Comparison of ENCODE assay signal across 13 mouse cellular contexts in genomic region chr4:87936326-87936725, GRCm38 (mm10).
DNase-seq lines count a peak whose midpoint lies in the region; ATAC-seq lines count a peak whose summit lies in the region.
"Had no signal": no experiment of that assay in that cellular context is flagged by ENCODE, and none has a peak within 500 bp of the region (broad histone marks: within the 10 kb centered on the region; RNA-seq: fewer than 3 reads in every experiment).

No protein-coding gene starts in this region.

- no peaks in the 10 kb centered on the region for H3K9me3 ChIP-seq in kidney, embryonic 16.5 days (ENCODE audit: low read length)
- no peaks in the 10 kb centered on the region for H3K9me3 ChIP-seq in forebrain, embryonic 11.5 days (ENCODE audit: control insufficient read depth, low read length)
- H3K9me3 ChIP-seq: limb, embryonic 10.5 days; midbrain, embryonic 10.5 days had no signal

- H3K4me1 ChIP-seq in kidney, embryonic 16.5 days (ENCODE audit: insufficient read depth, low read length) = peaks cover 13% of the 10 kb centered on the region
- H3K4me1 ChIP-seq in forebrain, embryonic 11.5 days (replicated peaks; ENCODE audit: control insufficient read depth, insufficient read depth, low read length) = no peaks in the 10 kb centered on the region
- H3K4me1 ChIP-seq: limb, embryonic 10.5 days; midbrain, embryonic 10.5 days had no signal

- no peak overlapping the region for H3K4me2 ChIP-seq in kidney, embryonic 16.5 days (replicated peaks; ENCODE audit: low read depth, low read length)
- no peak overlapping the region for H3K4me2 ChIP-seq in forebrain, embryonic 11.5 days (ENCODE audit: low read depth, low read length, severe bottlenecking)

- DNase-seq in kidney, adult 11 months = peak; percentile 17
- peak; percentile 16 for DNase-seq in CD4-positive, CD25-positive, alpha-beta regulatory T cell, adult 2 months (ENCODE audit: low read depth, low spot score)
- DNase-seq in heart, postnatal 4 days = peak; percentile 12
- no peak for DNase-seq in forebrain, embryonic 11.5 days (ENCODE audit: low spot score)
- no peak for DNase-seq in layer of hippocampus, postnatal 36 days
- DNase-seq: adrenal gland, postnatal 14 days; gastrocnemius, adult 2 months had no signal

- no peaks in the 10 kb centered on the region for H3K27me3 ChIP-seq in kidney, embryonic 16.5 days (ENCODE audit: insufficient read depth, low read length)
- H3K27me3 ChIP-seq in forebrain, embryonic 11.5 days (ENCODE audit: control insufficient read depth, insufficient read depth, low read length) = no peaks in the 10 kb centered on the region

- no peak overlapping the region for H3K4me3 ChIP-seq in kidney, embryonic 16.5 days (ENCODE audit: low read length)
- H3K4me3 ChIP-seq in forebrain, embryonic 11.5 days (ENCODE audit: low read depth, low read length) = no peak overlapping the region
- H3K4me3 ChIP-seq: gastrocnemius, adult 2 months; limb, embryonic 10.5 days; midbrain, embryonic 10.5 days had no signal

- no peaks in the 10 kb centered on the region for H3K36me3 ChIP-seq in kidney, embryonic 16.5 days (ENCODE audit: insufficient read depth, low read length)
- no peaks in the 10 kb centered on the region for H3K36me3 ChIP-seq in forebrain, embryonic 11.5 days (ENCODE audit: control insufficient read depth, insufficient read depth, low read length)
- H3K36me3 ChIP-seq: limb, embryonic 10.5 days; midbrain, embryonic 10.5 days had no signal

- no peak overlapping the region for H3K27ac ChIP-seq in kidney, embryonic 16.5 days (ENCODE audit: low read length)
- H3K27ac ChIP-seq in forebrain, embryonic 11.5 days (ENCODE audit: low read depth, low read length) = no peak overlapping the region
- H3K27ac ChIP-seq: gastrocnemius, adult 2 months; limb, embryonic 10.5 days; liver, embryonic 14.5 days; midbrain, embryonic 10.5 days had no signal

- ATAC-seq in kidney, embryonic 16.5 days (ENCODE audit: low FRiP score, low TSS enrichment) = no peak
- ATAC-seq in activated CD4-positive, CD25-positive, alpha-beta regulatory T cell, adult 4 months = peak; percentile 58
- ATAC-seq in forebrain, embryonic 11.5 days (replicated peaks; ENCODE audit: low FRiP score) = no peak
- ATAC-seq: forebrain, embryonic 14.5 days had no signal

- 55% methylated on average over 2 of the region's 2 CpGs for WGBS in kidney, embryonic 16.5 days
- WGBS in forebrain, embryonic 11.5 days = 87% methylated on average over 2 of the region's 2 CpGs

- no peak overlapping the region for H3K9ac ChIP-seq in kidney, embryonic 16.5 days (replicated peaks; ENCODE audit: low read length)
- no peak overlapping the region for H3K9ac ChIP-seq in forebrain, embryonic 11.5 days (ENCODE audit: low read length)
- H3K9ac ChIP-seq: liver, embryonic 14.5 days had no signal

Comparison
In these comparisons a context has a peak if more than half of its experiments do, and no peak if none do; other contexts are left out.
1. DNase-seq: peak in kidney, adult 11 months (single experiment), CD4-positive, CD25-positive, alpha-beta regulatory T cell, adult 2 months (single experiment) and heart, postnatal 4 days (single experiment); none in forebrain, embryonic 11.5 days (single experiment) and layer of hippocampus, postnatal 36 days (0 of 2).